Mouse (Mus musculus): ENCODE measurements around the gene Hoxb5.

The Hoxb5 gene

GRCm38 (mm10) chr11:96353939-96354338, 50.8 kb downstream of the Hoxb5 start:
- no peak for DNase-seq (ENCODE audit: inconsistent ontology term)

DNA sequence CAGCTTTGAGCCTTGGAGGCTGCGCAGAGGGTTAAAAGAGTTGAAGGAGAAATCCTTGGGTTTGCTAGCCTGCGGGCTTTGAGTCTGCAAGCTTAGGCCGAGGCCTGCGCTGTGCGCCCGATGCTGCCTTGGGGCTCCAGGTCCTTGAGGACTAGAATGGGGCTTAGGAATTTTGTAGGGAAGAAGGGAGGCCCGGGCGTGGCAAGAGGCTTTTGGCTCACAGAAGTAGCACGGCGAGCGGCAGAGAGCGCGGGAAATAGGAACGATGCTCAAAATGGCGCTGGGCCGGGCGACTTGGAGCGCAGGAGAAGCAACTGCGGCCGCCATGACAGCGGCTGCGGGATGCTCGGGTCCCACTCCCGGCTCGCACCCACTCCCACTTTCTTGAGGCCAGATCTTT, 51.2 kb downstream of the Hoxb5 start:
- DNase-seq (ENCODE audit: inconsistent ontology term), result no peak

DNA sequence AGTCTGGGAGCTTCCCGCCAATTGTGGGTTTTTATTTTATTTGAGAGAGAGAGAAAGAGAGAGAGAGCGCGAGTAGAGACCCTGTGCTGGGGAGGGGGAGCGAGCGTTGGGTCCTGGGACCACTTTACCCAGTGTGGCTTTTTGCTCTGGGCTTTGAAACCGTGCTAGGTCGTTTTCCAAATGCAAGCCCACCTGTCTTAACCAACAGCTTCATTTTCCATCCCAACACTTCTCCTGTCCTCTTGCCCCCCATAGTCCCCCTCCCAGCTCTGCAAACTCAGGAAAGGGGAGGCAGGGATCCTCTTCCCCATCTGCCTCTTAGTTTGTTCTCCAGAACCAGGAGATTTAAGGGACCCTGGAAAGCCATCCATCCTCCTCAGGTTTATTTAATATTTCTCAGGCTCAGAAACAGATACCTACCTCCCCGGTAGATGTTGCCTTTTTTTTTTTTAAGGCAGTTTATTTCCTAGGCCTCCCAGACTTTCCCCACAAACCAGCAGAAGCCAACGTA, 51.7 kb downstream of the Hoxb5 start:
- no peak for DNase-seq (ENCODE audit: inconsistent ontology term)
